In the genomic region with DNA sequence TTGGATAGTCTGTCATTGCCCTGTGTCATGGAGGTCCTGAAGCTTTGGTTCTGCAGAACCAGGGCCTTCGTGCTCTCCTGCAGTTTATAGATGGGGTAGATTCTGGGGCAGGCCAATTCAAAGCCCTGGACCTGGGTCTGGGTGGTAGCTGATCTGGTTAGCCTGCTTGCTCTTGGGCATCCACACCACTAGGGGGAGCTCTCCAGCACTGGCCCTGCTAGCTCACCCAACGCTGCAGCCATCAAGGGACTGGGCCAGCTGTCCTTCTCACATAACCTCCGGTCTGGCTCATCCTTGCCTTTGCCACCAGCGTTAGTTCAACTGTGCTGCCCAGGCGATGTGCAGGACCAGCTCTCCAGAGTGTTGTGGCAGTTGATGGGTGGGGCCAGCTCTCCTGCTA, we compare ENCODE assay signal across 13 mouse cellular contexts. TPM values are rescaled to one million over a fixed set of nuclear protein-coding genes. Genes with fewer than 3 reads are reported as not detected.
DNase-seq lines count a peak whose midpoint lies in the region; ATAC-seq and TF ChIP-seq lines count a peak whose summit lies in the region.
"Had no signal": no experiment of that assay in that cellular context is flagged by ENCODE, and none has a peak within 500 bp of the region (broad histone marks: within the 10 kb centered on the region; RNA-seq: fewer than 3 reads in every experiment).

No protein-coding gene starts in this region.

- no peak overlapping the region for H3K27ac ChIP-seq in hindbrain, postnatal 0 days
- no peak overlapping the region for H3K27ac ChIP-seq in hindbrain, embryonic 12.5 days
- H3K27ac ChIP-seq in spleen, adult 2 months (ENCODE audit: insufficient read depth, low read length) = no peak overlapping the region
- H3K27ac ChIP-seq in small intestine, adult 2 months (ENCODE audit: insufficient read depth, low read depth, low read length) = no peak overlapping the region
- H3K27ac ChIP-seq: embryonic facial prominence, embryonic 12.5 days; hindbrain, embryonic 15.5 days; macrophage had no signal

- peak; percentile 54 for TF ChIP-seq CTCF in hindbrain, postnatal 0 days (IDR thresholded peaks at IDR 0.05; ENCODE audit: low read depth)
- TF ChIP-seq CTCF in spleen, adult 2 months (IDR thresholded peaks at IDR 0.05; ENCODE audit: extremely low read depth, insufficient read depth, insufficient read length, insufficient replicate concordance) = peak; percentile 55; the same call in 1 of the 2 replicates
- peak; percentile 54; the same call in 1 of the 2 replicates for TF ChIP-seq CTCF in small intestine, adult 2 months (IDR thresholded peaks at IDR 0.05; ENCODE audit: extremely low read depth, insufficient read length, insufficient replicate concordance, low read depth, low read length)

- H3K27me3 ChIP-seq in hindbrain, postnatal 0 days (ENCODE audit: insufficient read depth, low read length) = no peaks in the 10 kb centered on the region
- no peaks in the 10 kb centered on the region; the same call in 1 of the 2 replicates for H3K27me3 ChIP-seq in hindbrain, embryonic 12.5 days
- H3K27me3 ChIP-seq in spleen, adult 2 months (ENCODE audit: control insufficient read depth, insufficient read depth, low read length) = no peaks in the 10 kb centered on the region
- H3K27me3 ChIP-seq in small intestine, adult 2 months (ENCODE audit: control insufficient read depth, insufficient read depth, low read length) = no peaks in the 10 kb centered on the region
- H3K27me3 ChIP-seq: embryonic facial prominence, embryonic 12.5 days; hindbrain, embryonic 15.5 days had no signal

- no peak for TF ChIP-seq POLR2A in spleen, adult 2 months (IDR thresholded peaks at IDR 0.05; ENCODE audit: low read depth, low read length)
- no peak for TF ChIP-seq POLR2A in small intestine, adult 2 months (IDR thresholded peaks at IDR 0.05; ENCODE audit: low read depth, low read length)

- WGBS in hindbrain, postnatal 0 days = 80% methylated on average over 5 of the region's 5 CpGs
- WGBS in hindbrain, embryonic 12.5 days = 85% methylated on average over 5 of the region's 5 CpGs
- WGBS in spleen, adult 2 months = 74% methylated on average over 5 of the region's 5 CpGs
- 89% methylated on average over 5 of the region's 5 CpGs for WGBS in small intestine, adult 2 months

- H3K4me3 ChIP-seq in hindbrain, postnatal 0 days (ENCODE audit: low read length) = no peak overlapping the region
- no peak overlapping the region for H3K4me3 ChIP-seq in hindbrain, embryonic 12.5 days
- H3K4me3 ChIP-seq in spleen, adult 2 months (ENCODE audit: extremely low read depth, insufficient read depth, insufficient read length) = no peak overlapping the region
- no peak overlapping the region for H3K4me3 ChIP-seq in small intestine, adult 2 months (ENCODE audit: low read depth, low read length)
- H3K4me3 ChIP-seq: embryonic facial prominence, embryonic 12.5 days; hindbrain, embryonic 15.5 days had no signal

- no peak for DNase-seq in hindbrain, postnatal 0 days (ENCODE audit: low spot score)
- no peak for DNase-seq in spleen, adult 2 months (ENCODE audit: low read depth in 1 of 2, low spot score in 2 of 2)
- no peak for DNase-seq in spleen, postnatal 14 days (ENCODE audit: low spot score in 2 of 2)
- peak; percentile 36 for DNase-seq in adipocyte (ENCODE audit: low spot score)
- DNase-seq in adrenal gland, postnatal 25 days = no peak
- DNase-seq: adrenal gland, adult 2 months; cerebellum, adult 9-10 months had no signal

- no peaks in the 10 kb centered on the region for H3K9me3 ChIP-seq in hindbrain, postnatal 0 days (ENCODE audit: low read length)
- no peaks in the 10 kb centered on the region for H3K9me3 ChIP-seq in hindbrain, embryonic 12.5 days (replicated peaks)
- H3K9me3 ChIP-seq: embryonic facial prominence, embryonic 12.5 days; hindbrain, embryonic 15.5 days had no signal

- H3K4me2 ChIP-seq in hindbrain, postnatal 0 days (ENCODE audit: low read depth, low read length) = no peak overlapping the region
- no peak overlapping the region for H3K4me2 ChIP-seq in hindbrain, embryonic 12.5 days (replicated peaks)
- H3K4me2 ChIP-seq: embryonic facial prominence, embryonic 12.5 days; hindbrain, embryonic 15.5 days had no signal

- H3K4me1 ChIP-seq in hindbrain, postnatal 0 days (ENCODE audit: insufficient read depth, low read length) = 0 out of 2 replicates have a peak, but pooled peaks cover 7% of the 10 kb centered on the region
- peaks cover 10% of the 10 kb centered on the region for H3K4me1 ChIP-seq in hindbrain, embryonic 12.5 days
- H3K4me1 ChIP-seq in spleen, adult 2 months (ENCODE audit: control insufficient read depth, insufficient read depth, insufficient read length) = peaks cover 19% of the 10 kb centered on the region; the same call in 1 of the 2 replicates
- no peaks in the 10 kb centered on the region for H3K4me1 ChIP-seq in small intestine, adult 2 months (ENCODE audit: control insufficient read depth, insufficient read depth, insufficient read length, low read length)

- H3K36me3 ChIP-seq in hindbrain, postnatal 0 days (ENCODE audit: insufficient read depth, low read length) = no peaks in the 10 kb centered on the region
- H3K36me3 ChIP-seq in hindbrain, embryonic 12.5 days = no peaks in the 10 kb centered on the region
- H3K36me3 ChIP-seq in spleen, adult 2 months (ENCODE audit: control insufficient read depth, insufficient read depth, low read length) = no peaks in the 10 kb centered on the region
- H3K36me3 ChIP-seq in small intestine, adult 2 months (ENCODE audit: control insufficient read depth, insufficient read depth, low read length) = no peaks in the 10 kb centered on the region
- H3K36me3 ChIP-seq: embryonic facial prominence, embryonic 12.5 days; hindbrain, embryonic 15.5 days had no signal

- ATAC-seq in hindbrain, postnatal 0 days = no peak
- ATAC-seq in hindbrain, embryonic 12.5 days (ENCODE audit: low FRiP score) = no peak
- ATAC-seq: forebrain, embryonic 16.5 days had no signal

- H3K9ac ChIP-seq in hindbrain, postnatal 0 days (replicated peaks; ENCODE audit: low read length) = no peak overlapping the region
- H3K9ac ChIP-seq in hindbrain, embryonic 12.5 days = no peak overlapping the region
- H3K9ac ChIP-seq: embryonic facial prominence, embryonic 12.5 days; hindbrain, embryonic 15.5 days had no signal

RNA-seq across cellular contexts. Expression of a gene that starts 18.8 kb away (rescaled TPM):
- total RNA-seq in hindbrain, postnatal 0 days (2014; rRNA removed) = 141 and 144 TPM in 2 replicates
- polyA plus RNA-seq in hindbrain, postnatal 0 days (2015; fragmentation: Nextera tagmentation; extraction: Ambion mirVana) = 331 and 342 TPM in 2 replicates
- polyA plus RNA-seq in hindbrain, embryonic 12.5 days (2016; fragmentation: Nextera tagmentation; extraction: Ambion mirVana) = 334 and 360 TPM in 2 replicates
- polyA plus RNA-seq in spleen, adult 2 months (2012; rRNA removed) = 42.6 and 42.7 TPM in 2 replicates
- 21.6 and 39.1 TPM in 2 replicates for polyA plus RNA-seq in small intestine, adult 2 months (2012; rRNA removed)
- total RNA-seq in adrenal gland, postnatal 25 days (2021) = 166 and 174 TPM in 2 replicates

RNA-seq across cellular contexts. Expression of a gene that starts 40.2 kb away (rescaled TPM):
- 44.8 and 47.2 TPM in 2 replicates for total RNA-seq in hindbrain, postnatal 0 days (2014; rRNA removed)
- 66.3 and 69.9 TPM in 2 replicates for polyA plus RNA-seq in hindbrain, postnatal 0 days (2015; fragmentation: Nextera tagmentation; extraction: Ambion mirVana)
- 104 and 109 TPM in 2 replicates for polyA plus RNA-seq in hindbrain, embryonic 12.5 days (2016; fragmentation: Nextera tagmentation; extraction: Ambion mirVana)
- 13.3 and 16.9 TPM in 2 replicates for polyA plus RNA-seq in spleen, adult 2 months (2012; rRNA removed)
- 7.9 and 21.3 TPM in 2 replicates for polyA plus RNA-seq in small intestine, adult 2 months (2012; rRNA removed)
- total RNA-seq in adrenal gland, postnatal 25 days (2021) = 115 and 133 TPM in 2 replicates
